Comparison of ENCODE assay signal across 27 mouse cellular contexts in genomic region chr8:39500419-39500818, GRCm38 (mm10).
DNase-seq lines count a peak whose midpoint lies in the region; ATAC-seq and TF ChIP-seq lines count a peak whose summit lies in the region.
"Had no signal": no experiment of that assay in that cellular context is flagged by ENCODE, and none has a peak within 500 bp of the region (broad histone marks: within the 10 kb centered on the region; RNA-seq: fewer than 3 reads in every experiment).

No protein-coding gene starts in this region.

- H3K4me3 ChIP-seq in kidney, postnatal 0 days (replicated peaks; ENCODE audit: low read depth, low read length) = no peak overlapping the region
- H3K4me3 ChIP-seq: forebrain, embryonic 13.5 days; heart, embryonic 10.5 days; heart, embryonic 15.5 days; hindbrain, embryonic 13.5 days; liver, embryonic 13.5 days; midbrain, embryonic 15.5 days had no signal

- H3K9ac ChIP-seq in kidney, postnatal 0 days (ENCODE audit: low read depth, low read length) = no peak overlapping the region
- H3K9ac ChIP-seq: forebrain, embryonic 13.5 days; heart, embryonic 15.5 days; hindbrain, embryonic 13.5 days; liver, embryonic 13.5 days; lung, embryonic 14.5 days; midbrain, embryonic 15.5 days had no signal

- no peaks in the 10 kb centered on the region for H3K9me3 ChIP-seq in kidney, postnatal 0 days (replicated peaks; ENCODE audit: low read length)
- H3K9me3 ChIP-seq: forebrain, embryonic 13.5 days; heart, embryonic 10.5 days; heart, embryonic 15.5 days; hindbrain, embryonic 13.5 days; liver, embryonic 13.5 days; midbrain, embryonic 15.5 days had no signal

- H3K36me3 ChIP-seq in kidney, postnatal 0 days (ENCODE audit: insufficient read depth, low read length) = no peaks in the 10 kb centered on the region
- H3K36me3 ChIP-seq: heart, embryonic 10.5 days; heart, embryonic 15.5 days; hindbrain, embryonic 13.5 days; liver, embryonic 13.5 days; midbrain, embryonic 15.5 days had no signal

- H3K4me1 ChIP-seq in kidney, postnatal 0 days (replicated peaks; ENCODE audit: insufficient read depth, low read length) = no peaks in the 10 kb centered on the region
- H3K4me1 ChIP-seq: forebrain, embryonic 13.5 days; heart, embryonic 10.5 days; heart, embryonic 15.5 days; hindbrain, embryonic 13.5 days; liver, embryonic 13.5 days; midbrain, embryonic 15.5 days had no signal

- ATAC-seq in kidney, postnatal 0 days (replicated peaks; ENCODE audit: low FRiP score, low read depth) = no peak
- ATAC-seq: activated CD4-positive, CD25-positive, alpha-beta regulatory T cell, adult 4 months; forebrain, embryonic 13.5 days; midbrain, embryonic 15.5 days had no signal

- H3K27ac ChIP-seq in kidney, postnatal 0 days = no peak overlapping the region
- H3K27ac ChIP-seq: forebrain, embryonic 13.5 days; heart, embryonic 10.5 days; heart, embryonic 15.5 days; hindbrain, embryonic 13.5 days; liver, embryonic 13.5 days; midbrain, embryonic 15.5 days had no signal

- DNase-seq in kidney, postnatal 0 days (ENCODE audit: low spot score) = no peak
- no peak for DNase-seq in kidney, postnatal 25 days
- DNase-seq in lung, postnatal 10 days = peak; percentile 4
- DNase-seq in lung, adult 18-20 months = no peak
- DNase-seq in ES-CJ7 (ENCODE audit: low read depth, low spot score) (peak; percentile 33), R1 (ENCODE audit: low read depth, low spot score) (peak; percentile 5)
- DNase-seq in ovary, postnatal 36 days (ENCODE audit: low spot score) = no peak
- DNase-seq: adrenal gland, adult 2 months; adrenal gland, postnatal 36 days; cerebellum, adult 18-20 months; cerebellum, postnatal 14 days; gastrocnemius, postnatal 10 days; heart, postnatal 4 days; kidney, adult 18-20 months; left cerebral cortex, postnatal 4 days; liver, embryonic 13.5 days; lung, embryonic 14.5 days; right cerebral cortex, adult 18-20 months; spleen, adult 18-20 months; thymus, adult 18-20 months; thymus, postnatal 25 days had no signal

- TF ChIP-seq CTCF in kidney, postnatal 0 days (IDR thresholded peaks at IDR 0.05; ENCODE audit: low read depth) = peak; percentile 25; the same call in 1 of the 2 replicates

- no peaks in the 10 kb centered on the region for H3K27me3 ChIP-seq in kidney, postnatal 0 days (ENCODE audit: insufficient read depth, low read length)
- H3K27me3 ChIP-seq: forebrain, embryonic 13.5 days; heart, embryonic 15.5 days; hindbrain, embryonic 13.5 days; liver, embryonic 13.5 days; midbrain, embryonic 15.5 days had no signal

- H3K4me2 ChIP-seq in kidney, postnatal 0 days (ENCODE audit: low read length) = no peak overlapping the region
- H3K4me2 ChIP-seq: forebrain, embryonic 13.5 days; heart, embryonic 15.5 days; hindbrain, embryonic 13.5 days; liver, embryonic 13.5 days; lung, embryonic 14.5 days; midbrain, embryonic 15.5 days had no signal

Comparison
In these comparisons a context has a peak if more than half of its experiments do, and no peak if none do; other contexts are left out.
1. DNase-seq: peak in lung, postnatal 10 days (single experiment), ES-CJ7 (single experiment) and R1 (single experiment); none in kidney, postnatal 0 days (single experiment), kidney, postnatal 25 days (0 of 2), lung, adult 18-20 months (0 of 2) and ovary, postnatal 36 days (single experiment).